Mouse (Mus musculus): ENCODE results near the gene Ttc23.

GRCm38 (mm10) chr7:67718804-67719203 is 71.6 kb downstream of the Ttc23 start:
- TF ChIP-seq POLR2AphosphoS2 (IDR thresholded peaks at IDR 0.05; ENCODE audit: low read length) (no peak), KAT2A (conservative IDR thresholded peaks at IDR 0.05; ENCODE audit: low read depth, low read length) (no peak)
